Mouse (Mus musculus): ENCODE results near the gene Mcrip1. TPM values are rescaled to one million over a fixed set of nuclear protein-coding genes. Genes with fewer than 3 reads are reported as not detected.

Mcrip1 gene
- polyA plus RNA-seq, 1 experiment from 2014 or later, result 235 TPM

- peaks cover 34% of the 10 kb centered on the region for H3K36me3 ChIP-seq
- no peak for ATAC-seq (ENCODE audit: low FRiP score)
- peak overlapping the region; percentile 96 for H3K4me2 ChIP-seq
- WGBS, result 64% methylated on average over 7 of the region's 7 CpGs
- peaks cover 28% of the 10 kb centered on the region for H3K4me1 ChIP-seq
- H3K4me3 ChIP-seq (replicated peaks), result peak overlapping the region; percentile 89
- H3K27ac ChIP-seq (replicated peaks), result peak overlapping the region; percentile 97
- no peaks in the 10 kb centered on the region for H3K9me3 ChIP-seq (replicated peaks)
- H3K27me3 ChIP-seq (replicated peaks), result no peaks in the 10 kb centered on the region
- H3K9ac ChIP-seq (replicated peaks), result peak overlapping the region; percentile 91
Observed at GRCm38 (mm10) chr11:120580190-120580589, 30.7 kb upstream of the Mcrip1 start.

GRCm38 (mm10) chr11:120579316-120580107 is 30.0 kb upstream of the Mcrip1 start:
- H3K4me1 ChIP-seq, result peaks cover 31% of the 10 kb centered on the region
- H3K27ac ChIP-seq (replicated peaks), result peak overlapping the region; percentile 97
- peaks cover 30% of the 10 kb centered on the region for H3K36me3 ChIP-seq
- peak overlapping the region; percentile 89 for H3K4me3 ChIP-seq (replicated peaks)
- peak overlapping the region; percentile 91; the same call in 1 of the 2 replicates for H3K9ac ChIP-seq (replicated peaks)
- no peaks in the 10 kb centered on the region for H3K27me3 ChIP-seq (replicated peaks)
- H3K9me3 ChIP-seq (replicated peaks), result no peaks in the 10 kb centered on the region
- 71% methylated on average over 15 of the region's 15 CpGs for WGBS
- peak overlapping the region; percentile 96 for H3K4me2 ChIP-seq
- ATAC-seq (ENCODE audit: low FRiP score), result no peak

- Histone ChIP-seq H3K9ac (replicated peaks) (no peak overlapping the region), H3K4me3 (replicated peaks) (0 out of 2 replicates have a peak overlapping the region, but pooled peaks have one; percentile 89), H3K36me3 (peaks cover 25% of the 10 kb centered on the region), H3K27ac (replicated peaks) (no peak overlapping the region), H3K4me2 (no peak overlapping the region), H3K27me3 (replicated peaks) (no peaks in the 10 kb centered on the region), H3K4me1 (peaks cover 39% of the 10 kb centered on the region), H3K9me3 (replicated peaks) (no peaks in the 10 kb centered on the region)
- ATAC-seq (ENCODE audit: low FRiP score), result no peak
- WGBS, result 86% methylated on average over 11 of the region's 11 CpGs
Observed at GRCm38 (mm10) chr11:120578694-120579243, 29.2 kb upstream of the Mcrip1 start.

- H3K9me3 ChIP-seq (replicated peaks), result no peaks in the 10 kb centered on the region
- H3K4me2 ChIP-seq, result no peak overlapping the region
- H3K9ac ChIP-seq (replicated peaks), result 0 out of 2 replicates have a peak overlapping the region, but pooled peaks have one; percentile 7
- H3K4me3 ChIP-seq (replicated peaks), result no peak overlapping the region
- ATAC-seq (ENCODE audit: low FRiP score), result no peak
- peaks cover 25% of the 10 kb centered on the region for H3K36me3 ChIP-seq
- H3K27ac ChIP-seq (replicated peaks), result no peak overlapping the region
- H3K4me1 ChIP-seq, result peaks cover 41% of the 10 kb centered on the region
- WGBS, result 84% methylated on average over 10 of the region's 10 CpGs
- H3K27me3 ChIP-seq (replicated peaks), result no peaks in the 10 kb centered on the region
Observed at GRCm38 (mm10) chr11:120578024-120578693, 28.6 kb upstream of the Mcrip1 start.

GRCm38 (mm10) chr11:120577211-120578023 is 27.9 kb upstream of the Mcrip1 start:
- no peaks in the 10 kb centered on the region for H3K9me3 ChIP-seq (replicated peaks)

GRCm38 (mm10) chr11:120576365-120576981 is 26.9 kb upstream of the Mcrip1 start:
- WGBS, result 90% methylated on average over 3 of the region's 3 CpGs
- H3K4me3 ChIP-seq (replicated peaks), result no peak overlapping the region
- no peaks in the 10 kb centered on the region for H3K27me3 ChIP-seq (replicated peaks)
- H3K36me3 ChIP-seq, result peaks cover 25% of the 10 kb centered on the region
- H3K4me2 ChIP-seq, result no peak overlapping the region
- H3K9me3 ChIP-seq (replicated peaks), result no peaks in the 10 kb centered on the region
- H3K4me1 ChIP-seq, result peaks cover 39% of the 10 kb centered on the region
- no peak for ATAC-seq (ENCODE audit: low FRiP score)
- H3K27ac ChIP-seq (replicated peaks), result no peak overlapping the region
- no peak overlapping the region for H3K9ac ChIP-seq (replicated peaks)

More at GRCm38 (mm10) chr11:120577211-120578023, 27.9 kb upstream of the Mcrip1 start:
- H3K36me3 ChIP-seq, result peaks cover 25% of the 10 kb centered on the region
- no peak overlapping the region for H3K4me3 ChIP-seq (replicated peaks)
- 0 out of 2 replicates have a peak overlapping the region, but pooled peaks have one; percentile 7 for H3K9ac ChIP-seq (replicated peaks)
- peak overlapping the region; percentile 18; the same call in 1 of the 2 replicates for H3K27ac ChIP-seq (replicated peaks)
- no peaks in the 10 kb centered on the region for H3K27me3 ChIP-seq (replicated peaks)
- H3K4me1 ChIP-seq, result peaks cover 41% of the 10 kb centered on the region
- H3K4me2 ChIP-seq, result no peak overlapping the region
- 83% methylated on average over 7 of the region's 7 CpGs for WGBS
- ATAC-seq (ENCODE audit: low FRiP score), result no peak

GRCm38 (mm10) chr11:120575940-120576339 is 26.4 kb upstream of the Mcrip1 start:
- H3K27ac ChIP-seq (replicated peaks), result no peak overlapping the region
- H3K27me3 ChIP-seq (replicated peaks), result no peaks in the 10 kb centered on the region
- no peak for ATAC-seq (ENCODE audit: low FRiP score)
- peaks cover 44% of the 10 kb centered on the region for H3K4me1 ChIP-seq
- H3K4me3 ChIP-seq (replicated peaks), result no peak overlapping the region
- no peak overlapping the region for H3K4me2 ChIP-seq
- H3K9ac ChIP-seq (replicated peaks), result no peak overlapping the region
- no peaks in the 10 kb centered on the region for H3K9me3 ChIP-seq (replicated peaks)
- H3K36me3 ChIP-seq, result peaks cover 31% of the 10 kb centered on the region

- 81% methylated on average over 2 of the region's 2 CpGs for WGBS
- Histone ChIP-seq H3K9ac (replicated peaks) (no peak overlapping the region), H3K36me3 (peaks cover 39% of the 10 kb centered on the region), H3K27me3 (replicated peaks) (no peaks in the 10 kb centered on the region), H3K4me3 (replicated peaks) (no peak overlapping the region), H3K4me1 (peaks cover 38% of the 10 kb centered on the region), H3K4me2 (no peak overlapping the region), H3K9me3 (replicated peaks) (no peaks in the 10 kb centered on the region), H3K27ac (replicated peaks) (no peak overlapping the region)
- no peak for ATAC-seq (ENCODE audit: low FRiP score)
Observed at GRCm38 (mm10) chr11:120575046-120575445, 25.5 kb upstream of the Mcrip1 start.

- ATAC-seq (ENCODE audit: low FRiP score), result no peak
- peaks cover 30% of the 10 kb centered on the region for H3K4me1 ChIP-seq
- H3K27ac ChIP-seq (replicated peaks), result no peak overlapping the region; the same call in 1 of the 2 replicates
- peak overlapping the region; percentile 74 for H3K9ac ChIP-seq (replicated peaks)
- peak overlapping the region; percentile 88 for H3K4me2 ChIP-seq
- 45% methylated on average over 5 of the region's 5 CpGs for WGBS
- no peaks in the 10 kb centered on the region for H3K27me3 ChIP-seq (replicated peaks)
- H3K9me3 ChIP-seq (replicated peaks), result no peaks in the 10 kb centered on the region
- H3K4me3 ChIP-seq (replicated peaks), result peak overlapping the region; percentile 83
- peaks cover 41% of the 10 kb centered on the region for H3K36me3 ChIP-seq
Observed at GRCm38 (mm10) chr11:120574278-120574600, 24.7 kb upstream of the Mcrip1 start.

- H3K27ac ChIP-seq (replicated peaks), result peak overlapping the region; percentile 91
- H3K36me3 ChIP-seq, result peaks cover 37% of the 10 kb centered on the region
- peak; percentile 9 for ATAC-seq (ENCODE audit: low FRiP score)
- peak overlapping the region; percentile 83 for H3K4me3 ChIP-seq (replicated peaks)
- H3K27me3 ChIP-seq (replicated peaks), result no peaks in the 10 kb centered on the region
- WGBS, result under 1% methylated on average over 23 of the region's 23 CpGs
- peaks cover 25% of the 10 kb centered on the region for H3K4me1 ChIP-seq
- H3K4me2 ChIP-seq, result peak overlapping the region; percentile 88
- H3K9ac ChIP-seq (replicated peaks), result peak overlapping the region; percentile 74
- H3K9me3 ChIP-seq (replicated peaks), result no peaks in the 10 kb centered on the region
Observed at GRCm38 (mm10) chr11:120573585-120574277, 24.2 kb upstream of the Mcrip1 start.
